Mouse (Mus musculus) urinary bladder, postnatal 4 days (tissue): ENCODE measurements around the gene Irf4.

Experiments used
- DNase-seq, 2 experiments: peaks; one replicate each; pipeline ENCODE4 v3.0.0; 2021 to 2022; ENCODE audit warnings: low spot score in 2 of 2

Gene Irf4

GRCm38 (mm10) chr13:30749021-30749556 lies at the start of gene Irf4:
Gene Irf4, plus strand, starts transcription at chr13:30749226.
- peak; percentile 37 to 62 for DNase-seq

- no peak for DNase-seq
Measured at GRCm38 (mm10) chr13:30702695-30703094, 46.3 kb upstream of the Irf4 start.

- no peak for DNase-seq
Measured at GRCm38 (mm10) chr13:30704246-30705095, 44.6 kb upstream of the Irf4 start.

GRCm38 (mm10) chr13:30711066-30711465 lies 38.0 kb upstream of the Irf4 start:
- DNase-seq: no peak

- no peak for DNase-seq
Measured at GRCm38 (mm10) chr13:30711711-30712110, 37.3 kb upstream of the Irf4 start.

- DNase-seq: no peak
Measured at GRCm38 (mm10) chr13:30712280-30712679, 36.7 kb upstream of the Irf4 start.

- no peak for DNase-seq
Measured at GRCm38 (mm10) chr13:30713621-30714020, 35.4 kb upstream of the Irf4 start.

GRCm38 (mm10) chr13:30714552-30714951 lies 34.5 kb upstream of the Irf4 start:
- DNase-seq: no peak

- no peak for DNase-seq
Measured at GRCm38 (mm10) chr13:30715060-30715459, 34.0 kb upstream of the Irf4 start.

GRCm38 (mm10) chr13:30715573-30715972 lies 33.5 kb upstream of the Irf4 start:
- no peak for DNase-seq

GRCm38 (mm10) chr13:30716611-30717010 lies 32.4 kb upstream of the Irf4 start:
- no peak for DNase-seq

- DNase-seq: no peak
Measured at GRCm38 (mm10) chr13:30722601-30723000, 26.4 kb upstream of the Irf4 start.

- no peak for DNase-seq
Measured at GRCm38 (mm10) chr13:30723258-30723657, 25.8 kb upstream of the Irf4 start.

- no peak for DNase-seq
Measured at GRCm38 (mm10) chr13:30723858-30724257, 25.2 kb upstream of the Irf4 start.

- no peak for DNase-seq
Measured at GRCm38 (mm10) chr13:30724691-30725271, 24.2 kb upstream of the Irf4 start.

- no peak for DNase-seq
Measured at GRCm38 (mm10) chr13:30726879-30727278, 22.1 kb upstream of the Irf4 start.

- DNase-seq: no peak
Measured at GRCm38 (mm10) chr13:30728155-30728554, 20.9 kb upstream of the Irf4 start.

- no peak for DNase-seq
Measured at GRCm38 (mm10) chr13:30729245-30729644, 19.8 kb upstream of the Irf4 start.

GRCm38 (mm10) chr13:30730104-30730793 lies 18.8 kb upstream of the Irf4 start:
- DNase-seq: no peak

- DNase-seq: no peak
Measured at GRCm38 (mm10) chr13:30732709-30733445, 16.1 kb upstream of the Irf4 start.

- DNase-seq: no peak
Measured at GRCm38 (mm10) chr13:30736721-30737120, 12.3 kb upstream of the Irf4 start.

GRCm38 (mm10) chr13:30737257-30737656 lies 11.8 kb upstream of the Irf4 start:
- no peak for DNase-seq
